Mouse (Mus musculus) forebrain, embryonic 14.5 days (tissue): ENCODE data around the gene Kdm5c. TPM values are rescaled to one million over a fixed set of nuclear protein-coding genes. Genes with fewer than 3 reads are reported as not detected.
"Not testable (repeated sequence)": the region's sequence is repeated elsewhere in the genome, so short reads cannot be mapped to it uniquely, and the experiment has no call there.

ENCODE experiments used
- ATAC-seq: fragments of 200-750 bp; cut with Nextera tagmentation; 2 replicates; pipeline ENCODE4 v1.8.0; 2017; ENCODE audit warnings: mild to moderate bottlenecking, moderate library complexity
- DNase-seq: peaks from one replicate; pipeline ENCODE4 v3.0.0-alpha.2; 2015; ENCODE audit warnings: low spot score
- H3K27ac ChIP-seq: fragments of 300-500 bp; sonication (generic); 2 replicates; pipeline ENCODE4 v1.5.1; 2014; ENCODE audit warnings: low read depth, mild to moderate bottlenecking, control low read depth, low read length, moderate library complexity
- H3K27me3 ChIP-seq: fragments of 300-500 bp; sonication (generic); replicated peaks from 2 replicates; pipeline ENCODE4 v1.6.1; 2014; ENCODE audit warnings: low read length, control low read depth, mixed read lengths; ENCODE audit not compliant: control insufficient read depth, insufficient read depth
- H3K36me3 ChIP-seq: fragments of 300-500 bp; sonication (generic); 2 replicates; pipeline ENCODE4 v1.6.1; 2014; ENCODE audit warnings: low read length, control low read depth; ENCODE audit not compliant: control insufficient read depth, insufficient read depth
- H3K4me1 ChIP-seq: fragments of 300-500 bp; sonication (generic); 2 replicates; pipeline ENCODE4 v1.6.1; 2014; ENCODE audit warnings: antibody characterized with exemption, low read length, control low read depth; ENCODE audit not compliant: control insufficient read depth, insufficient read depth
- H3K4me2 ChIP-seq: fragments of 300-500 bp; sonication (generic); 2 replicates; pipeline ENCODE4 v1.6.1; 2014; ENCODE audit warnings: mild to moderate bottlenecking, control low read depth, low read length
- H3K4me3 ChIP-seq: fragments of 300-500 bp; sonication (generic); 2 replicates; pipeline ENCODE4 v1.5.1; 2014; ENCODE audit warnings: low read depth, low read length, control low read depth
- H3K9ac ChIP-seq: fragments of 300-500 bp; sonication (generic); 2 replicates; pipeline ENCODE4 v1.6.1; 2014; ENCODE audit warnings: mild to moderate bottlenecking, low read length, control low read depth, moderate library complexity
- H3K9me3 ChIP-seq: fragments of 300-500 bp; sonication (generic); replicated peaks from 2 replicates; pipeline ENCODE4 v1.6.1; 2016; ENCODE audit warnings: low read length, control low read depth, mixed read lengths; ENCODE audit not compliant: control insufficient read depth
- WGBS: fragments of 180-500 bp; shearing (Covaris S2); extraction: QIAGEN DNeasy Blood & Tissue Kit; methylation state at CpG from one replicate; pipeline ENCODE4 v1.1.7; 2014; 5-methylcytosine and 5-hydroxymethylcytosine counted together
- polyA plus RNA-seq: library from polyadenylated mRNA; unstranded; fragments of >200 nt; fragmentation: Nextera tagmentation; extraction: Ambion mirVana; gene quantifications from 2 replicates; pipeline ENCODE4 v1.2.1, GENCODE M21; 2014

Gene Kdm5c
- polyA plus RNA-seq, 1 experiment from 2014 or later = 19.0 TPM

DNA sequence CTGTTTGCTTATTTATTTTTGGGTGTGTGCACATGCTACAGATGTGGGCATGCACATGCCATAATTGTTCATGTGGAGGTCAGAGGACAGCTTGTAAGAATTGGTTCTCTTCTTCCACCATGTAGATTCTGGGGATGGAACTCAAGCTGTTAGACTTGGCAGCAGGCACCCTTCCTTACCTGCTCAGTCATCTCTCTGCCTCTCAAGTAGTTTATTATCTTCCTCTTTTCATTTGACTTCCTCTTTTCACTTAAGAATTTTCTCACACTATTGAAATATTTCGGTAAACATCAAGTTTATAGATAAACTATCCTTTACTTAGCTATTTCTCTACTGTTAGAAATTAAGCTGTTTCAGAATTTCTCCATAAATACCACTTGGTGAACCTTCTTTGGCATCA, 18.1 kb upstream of the Kdm5c start:
- no peaks in the 10 kb centered on the region for H3K9me3 ChIP-seq
- ATAC-seq (no peak), DNase-seq (no peak)
- no peak overlapping the region for H3K27ac ChIP-seq
- H3K4me3 ChIP-seq = no peak overlapping the region
- H3K36me3 ChIP-seq = no peaks in the 10 kb centered on the region
- no peak overlapping the region for H3K4me2 ChIP-seq
- peaks cover 23% of the 10 kb centered on the region; the same call in 1 of the 2 replicates for H3K27me3 ChIP-seq
- no peaks in the 10 kb centered on the region for H3K4me1 ChIP-seq
- 86% methylated on average over 1 of the region's 1 CpGs for WGBS
- H3K9ac ChIP-seq = no peak overlapping the region

DNA sequence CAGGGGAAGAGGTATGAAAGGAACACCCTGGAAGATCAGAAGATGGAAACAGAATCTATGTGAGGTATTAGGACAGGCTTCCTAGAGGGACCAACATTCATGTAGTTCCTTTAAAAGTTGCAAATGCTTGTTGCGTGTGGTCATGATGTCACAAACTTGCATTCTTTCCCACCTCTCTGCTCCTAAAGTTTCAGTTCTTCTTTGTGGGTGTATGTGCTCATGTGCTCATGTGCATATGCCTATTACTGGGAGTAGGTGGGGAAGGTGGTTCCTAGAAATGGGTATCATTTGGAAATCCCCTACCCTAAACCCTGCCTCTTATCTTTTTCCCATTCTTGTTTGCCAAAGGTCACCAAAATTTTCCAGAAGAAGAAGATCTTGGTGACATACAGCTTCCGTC, 14.3 kb upstream of the Kdm5c start:
- H3K4me3 ChIP-seq = no peak overlapping the region
- DNase-seq = no peak
- WGBS = 94% methylated on average over 2 of the region's 2 CpGs
- no peak overlapping the region for H3K4me2 ChIP-seq
- no peaks in the 10 kb centered on the region for H3K9me3 ChIP-seq
- H3K36me3 ChIP-seq = no peaks in the 10 kb centered on the region
- no peak overlapping the region for H3K9ac ChIP-seq
- H3K27me3 ChIP-seq = 0 out of 2 replicates have a peak, but pooled peaks cover 14% of the 10 kb centered on the region
- no peaks in the 10 kb centered on the region for H3K4me1 ChIP-seq
- no peak for ATAC-seq
- no peak overlapping the region for H3K27ac ChIP-seq

DNA sequence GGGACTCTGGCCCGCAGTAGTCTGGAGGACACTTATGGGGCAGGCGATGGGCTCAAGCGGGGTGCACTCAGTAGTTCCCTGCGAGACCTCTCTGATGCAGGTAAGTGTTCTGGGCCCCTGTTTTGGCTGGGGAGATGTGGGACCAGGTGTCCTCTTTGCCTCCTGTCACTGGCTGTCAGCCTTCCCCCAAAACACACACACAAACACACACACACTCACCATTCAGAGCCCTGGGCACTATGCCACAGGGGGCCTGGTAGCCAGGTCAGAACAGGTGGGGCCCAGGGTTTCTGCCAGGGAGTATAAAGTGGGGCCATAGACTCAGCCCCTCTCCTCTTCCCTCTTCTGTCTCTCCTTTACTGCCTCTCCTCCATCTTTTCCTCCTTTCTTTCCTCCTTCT, 11.1 kb upstream of the Kdm5c start:
- DNase-seq (no peak), ATAC-seq (no peak)
- H3K4me2 ChIP-seq = no peak overlapping the region
- no peak overlapping the region for H3K4me3 ChIP-seq
- no peaks in the 10 kb centered on the region for H3K36me3 ChIP-seq
- no peak overlapping the region for H3K27ac ChIP-seq
- 72% methylated on average over 4 of the region's 4 CpGs for WGBS
- H3K9ac ChIP-seq = no peak overlapping the region
- H3K4me1 ChIP-seq = no peaks in the 10 kb centered on the region
- H3K27me3 ChIP-seq = 0 out of 2 replicates have a peak, but pooled peaks cover 11% of the 10 kb centered on the region
- no peaks in the 10 kb centered on the region for H3K9me3 ChIP-seq

DNA sequence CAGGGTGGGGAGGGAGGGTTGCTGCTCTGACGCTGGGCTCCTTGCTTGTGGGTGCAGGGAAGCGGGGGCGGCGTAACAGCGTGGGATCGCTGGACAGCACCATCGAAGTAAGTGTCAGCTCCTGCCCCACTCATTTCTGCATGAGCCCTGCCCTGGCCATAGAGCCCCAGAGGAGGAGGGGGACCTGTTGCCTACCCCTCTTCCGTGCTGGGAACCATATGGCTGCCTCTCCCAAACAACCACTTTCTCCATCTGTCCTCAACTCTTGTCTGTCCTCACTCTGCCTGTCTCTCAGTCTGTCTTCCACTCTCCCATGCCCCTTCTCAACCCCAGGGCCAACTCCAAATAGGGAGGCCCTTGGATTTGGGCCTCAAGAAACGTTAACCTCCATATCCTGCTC, 10.6 kb upstream of the Kdm5c start:
- no peaks in the 10 kb centered on the region for H3K36me3 ChIP-seq
- 0 out of 2 replicates have a peak, but pooled peaks cover 11% of the 10 kb centered on the region for H3K27me3 ChIP-seq
- no peak overlapping the region for H3K27ac ChIP-seq
- H3K4me1 ChIP-seq = no peaks in the 10 kb centered on the region
- WGBS = 70% methylated on average over 9 of the region's 9 CpGs
- no peak overlapping the region for H3K9ac ChIP-seq
- no peak overlapping the region for H3K4me2 ChIP-seq
- ATAC-seq (no peak), DNase-seq (no peak)
- no peaks in the 10 kb centered on the region for H3K9me3 ChIP-seq
- no peak overlapping the region for H3K4me3 ChIP-seq

DNA sequence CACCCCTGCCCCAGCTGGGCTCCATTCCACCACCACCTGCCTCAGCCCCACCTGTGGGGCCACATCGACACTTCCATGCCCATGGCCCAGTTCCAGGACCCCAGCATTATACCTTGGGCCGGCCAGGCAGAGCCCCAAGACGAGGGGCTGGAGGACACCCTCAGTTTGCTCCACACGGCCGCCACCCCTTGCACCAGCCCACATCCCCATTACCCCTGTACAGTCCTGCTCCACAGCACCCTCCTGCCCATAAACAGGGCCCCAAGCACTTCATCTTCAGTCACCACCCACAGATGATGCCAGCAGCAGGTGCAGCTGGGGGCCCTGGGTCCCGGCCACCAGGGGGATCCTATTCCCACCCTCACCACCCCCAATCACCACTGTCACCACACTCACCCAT, 9.5 kb upstream of the Kdm5c start:
- Histone ChIP-seq H3K9me3 (no peaks in the 10 kb centered on the region), H3K27me3 (0 out of 2 replicates have a peak, but pooled peaks cover 11% of the 10 kb centered on the region)
- ATAC-seq = no peak

DNA sequence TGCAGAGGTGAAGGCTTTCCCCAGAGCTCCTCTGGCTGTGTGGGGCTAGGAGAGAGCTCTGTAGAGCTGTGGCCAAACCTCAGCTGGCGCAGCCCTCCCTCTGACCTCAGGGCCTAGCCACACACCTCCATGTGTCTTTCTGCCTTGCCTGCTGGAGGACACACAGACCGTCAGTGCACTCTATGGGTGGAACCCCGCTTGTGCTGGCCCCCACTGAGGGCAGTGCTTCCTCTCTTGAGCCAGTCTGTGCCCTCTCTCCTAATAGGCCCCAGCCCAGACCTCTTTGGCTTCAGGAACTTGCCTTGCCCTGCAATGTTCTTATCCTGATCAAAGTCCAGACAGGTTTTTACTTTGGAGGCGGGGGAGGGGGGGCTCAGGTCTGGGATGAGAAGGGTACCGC, 8.5 kb upstream of the Kdm5c start:
- DNase-seq (no peak), ATAC-seq (no peak)
- no peaks in the 10 kb centered on the region for H3K4me1 ChIP-seq
- H3K4me2 ChIP-seq = no peak overlapping the region
- H3K9me3 ChIP-seq = no peaks in the 10 kb centered on the region
- no peak overlapping the region for H3K9ac ChIP-seq
- 58% methylated on average over 5 of the region's 5 CpGs for WGBS
- 0 out of 2 replicates have a peak, but pooled peaks cover 7% of the 10 kb centered on the region for H3K27me3 ChIP-seq
- H3K36me3 ChIP-seq = no peaks in the 10 kb centered on the region
- no peak overlapping the region for H3K4me3 ChIP-seq
- H3K27ac ChIP-seq = no peak overlapping the region

More for the DNA sequence above, 9.5 kb upstream of the Kdm5c start:
- no peak for DNase-seq
- Histone ChIP-seq H3K4me3 (no peak overlapping the region), H3K27ac (no peak overlapping the region), H3K4me1 (no peaks in the 10 kb centered on the region), H3K9ac (no peak overlapping the region), H3K4me2 (no peak overlapping the region), H3K36me3 (no peaks in the 10 kb centered on the region)
- 92% methylated on average over 6 of the region's 6 CpGs for WGBS

DNA sequence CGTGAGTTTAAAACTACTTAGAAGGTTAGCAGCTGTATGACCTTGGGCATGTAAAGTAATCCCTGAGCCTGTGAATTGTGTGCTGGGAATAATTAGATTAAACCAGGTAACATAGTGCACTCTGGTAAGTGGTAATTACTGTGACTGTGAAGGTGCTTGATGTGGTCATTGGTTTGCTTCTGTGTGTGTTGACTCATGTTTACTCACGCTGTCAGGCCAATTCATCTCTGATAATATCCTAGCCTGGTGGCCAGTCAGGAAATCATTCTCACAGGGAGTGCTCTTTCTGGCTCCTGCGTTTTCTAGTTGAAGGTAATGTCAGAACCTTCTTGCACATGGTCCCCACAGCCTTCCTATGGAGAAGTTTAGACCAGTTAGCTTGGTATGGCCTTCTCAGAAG, 1.3 kb downstream of the Kdm5c start:
- no peak for DNase-seq
- H3K27ac ChIP-seq = no peak overlapping the region
- ATAC-seq = no peak
- H3K4me1 ChIP-seq = peaks cover 12% of the 10 kb centered on the region
- H3K4me2 ChIP-seq = peak overlapping the region; percentile 83
- H3K4me3 ChIP-seq = peak overlapping the region; percentile 81
- H3K9ac ChIP-seq = peak overlapping the region; percentile 88
- H3K36me3 ChIP-seq = peaks cover 19% of the 10 kb centered on the region
- 43% methylated on average over 3 of the region's 3 CpGs for WGBS
- no peaks in the 10 kb centered on the region for H3K27me3 ChIP-seq
- no peaks in the 10 kb centered on the region for H3K9me3 ChIP-seq

DNA sequence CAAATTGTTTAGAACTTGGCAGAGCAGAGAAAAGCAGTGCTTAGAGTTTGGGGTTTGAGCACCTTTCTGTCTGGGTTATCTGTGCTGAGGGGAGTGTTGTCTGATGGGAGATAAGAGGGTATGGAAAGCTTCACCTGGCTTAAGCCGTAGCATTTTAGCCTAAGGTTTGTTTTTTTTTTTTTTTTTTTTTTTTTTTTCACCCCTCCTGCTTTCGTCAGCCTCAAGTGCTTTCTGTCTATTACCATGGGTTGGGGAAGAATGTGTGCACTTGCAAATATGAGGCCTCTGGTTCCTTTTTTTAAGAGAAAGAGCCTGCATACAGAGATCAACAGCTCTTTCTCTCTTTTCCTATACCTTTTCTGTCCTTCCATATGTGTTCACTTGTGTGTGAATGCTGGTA, 2.9 kb downstream of the Kdm5c start:
- H3K27ac ChIP-seq = no peak overlapping the region
- H3K9ac ChIP-seq = no peak overlapping the region
- 94% methylated on average over 2 of the region's 2 CpGs for WGBS
- no peaks in the 10 kb centered on the region for H3K27me3 ChIP-seq
- no peak overlapping the region for H3K4me3 ChIP-seq
- peaks cover 12% of the 10 kb centered on the region for H3K4me1 ChIP-seq
- H3K9me3 ChIP-seq = no peaks in the 10 kb centered on the region
- H3K4me2 ChIP-seq = no peak overlapping the region
- ATAC-seq = no peak
- peaks cover 34% of the 10 kb centered on the region for H3K36me3 ChIP-seq
- no peak for DNase-seq

DNA sequence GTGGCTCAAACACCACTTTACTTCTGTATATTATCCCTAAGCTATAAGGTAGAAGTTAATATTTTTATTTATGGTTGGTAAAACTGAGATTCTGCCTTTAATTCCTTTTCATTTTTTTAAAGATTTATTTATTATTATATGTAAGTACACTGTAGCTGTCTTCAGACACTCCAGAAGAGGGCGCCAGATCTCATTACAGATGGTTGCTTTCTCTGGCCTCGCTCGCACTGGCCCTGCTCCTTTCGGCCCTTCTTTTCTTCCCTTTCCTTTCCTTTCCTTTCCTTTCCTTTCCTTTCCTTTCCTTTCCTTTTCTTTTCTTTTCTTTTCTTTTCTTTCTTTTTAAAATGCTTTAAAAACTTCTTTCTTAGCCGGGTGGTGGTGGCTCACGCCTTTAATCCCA, 10.3 kb downstream of the Kdm5c start:
- H3K36me3 ChIP-seq = peaks cover 88% of the 10 kb centered on the region
- not testable (repeated sequence) for DNase-seq, H3K27me3 ChIP-seq, H3K4me1 ChIP-seq, H3K4me3 ChIP-seq, H3K4me2 ChIP-seq, H3K9me3 ChIP-seq, ATAC-seq, H3K27ac ChIP-seq, H3K9ac ChIP-seq
- WGBS = 73% methylated on average over 6 of the region's 6 CpGs
